Mouse (Mus musculus) kidney, adult 2 months (tissue): ENCODE data around the gene Timm8b.

Experiments
- CTCF ChIP-seq: fragments of 200-500 bp; conservative IDR thresholded peaks from 2 replicates; pipeline ENCODE4 v1.5.1; 2011; ENCODE audit warnings: low read depth, mild to moderate bottlenecking, control low read depth, low read length, moderate library complexity, mixed read lengths; ENCODE audit not compliant: insufficient read depth, insufficient read length
- POLR2A ChIP-seq: fragments of 200-500 bp; IDR thresholded peaks from one replicate; pipeline ENCODE4 v1.6.1; 2011; ENCODE audit warnings: low read depth, low read length, control low read depth

DNA sequence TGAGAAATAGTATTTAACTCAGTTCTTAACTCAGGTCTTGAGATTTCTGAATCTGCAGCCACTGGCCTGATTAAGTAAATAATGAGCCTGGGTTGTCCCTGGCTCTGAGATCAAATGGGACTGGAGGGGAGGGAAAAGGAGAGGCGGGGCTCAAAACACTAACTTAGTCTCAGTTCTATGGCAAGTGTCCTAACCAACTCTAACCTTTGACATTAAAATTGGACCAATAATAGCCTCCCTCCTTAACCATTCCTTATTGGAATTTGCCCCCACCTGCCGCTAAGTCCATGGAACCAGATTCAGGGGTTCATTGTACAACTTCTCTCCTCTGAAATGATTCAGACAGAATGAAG, 48.6 kb upstream of the Timm8b start, which contains the start of gene Bco2:
- TF ChIP-seq CTCF (no peak), POLR2A (no peak)
